Mouse (Mus musculus) fat pad, adult 2 months (tissue): ENCODE results near the gene Kcnip4.
A peak's percentile ranks its signal among the peaks of the same experiment; 100 is the strongest.

Source experiments
- DNase-seq: peaks from one replicate; pipeline ENCODE4 v3.0.0-alpha.2; 2011; ENCODE audit warnings: low read depth, low spot score; ENCODE audit errors: extremely low read depth

Gene Kcnip4

DNA sequence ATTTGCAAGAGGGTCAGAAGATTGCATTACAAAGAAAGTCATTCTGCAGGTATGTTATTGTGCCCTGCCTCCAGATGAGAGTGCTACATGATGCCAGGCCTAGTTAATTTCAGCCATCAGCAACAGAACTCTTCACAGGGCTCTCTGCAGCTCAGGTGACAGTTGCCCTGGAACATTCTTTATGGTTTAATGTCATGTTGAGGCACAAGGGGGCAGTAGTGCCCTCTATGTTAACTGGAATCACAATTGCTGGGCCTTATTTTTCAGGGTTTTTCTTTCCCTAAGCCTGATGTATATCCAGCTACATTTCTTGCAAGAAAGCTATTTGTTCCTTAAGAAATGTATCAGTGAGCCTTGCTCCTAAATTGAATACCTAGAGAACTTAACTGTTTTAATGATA lies 1094.2 kb downstream of the Kcnip4 start:
- no peak for DNase-seq

DNA sequence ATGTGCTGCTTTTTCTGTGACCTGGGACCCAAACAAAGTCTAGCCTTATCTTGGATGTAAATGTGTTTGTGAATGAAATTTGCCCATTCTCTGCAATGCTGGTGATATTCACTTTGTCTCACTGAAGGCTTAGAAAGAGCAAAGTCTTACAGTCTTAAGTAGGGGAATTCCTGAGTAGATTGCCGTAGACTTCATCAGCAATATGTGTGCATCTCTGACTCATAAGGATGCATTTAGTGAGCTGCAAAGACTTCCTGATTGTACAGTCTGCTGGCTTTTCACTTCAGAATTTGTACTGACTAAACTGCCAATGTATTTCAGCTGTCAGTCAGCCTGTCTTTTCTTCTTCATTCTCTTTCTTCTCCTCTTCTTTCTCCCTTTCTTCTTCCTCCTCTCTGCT lies 1102.8 kb downstream of the Kcnip4 start:
- DNase-seq: no peak

DNA sequence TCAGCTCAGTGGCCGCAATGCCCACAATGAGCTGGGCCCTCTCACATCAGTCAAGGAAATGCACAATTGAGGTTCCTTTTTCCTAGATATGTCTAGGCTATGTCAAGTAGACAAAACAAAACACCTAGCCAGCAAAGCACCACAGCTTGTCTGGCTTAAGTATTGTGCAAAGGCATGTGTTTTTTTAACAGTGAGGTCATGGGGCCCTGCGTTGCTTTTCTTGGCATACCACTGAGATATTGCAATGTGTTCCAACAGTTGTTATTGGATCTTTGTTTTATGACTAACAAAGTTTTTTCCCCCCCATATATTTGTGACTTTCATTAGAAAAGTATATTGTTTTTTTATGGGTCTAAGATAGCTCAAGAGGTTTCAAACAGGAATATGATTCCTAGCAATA lies 1105.0 kb downstream of the Kcnip4 start:
- DNase-seq: peak; percentile 8

DNA sequence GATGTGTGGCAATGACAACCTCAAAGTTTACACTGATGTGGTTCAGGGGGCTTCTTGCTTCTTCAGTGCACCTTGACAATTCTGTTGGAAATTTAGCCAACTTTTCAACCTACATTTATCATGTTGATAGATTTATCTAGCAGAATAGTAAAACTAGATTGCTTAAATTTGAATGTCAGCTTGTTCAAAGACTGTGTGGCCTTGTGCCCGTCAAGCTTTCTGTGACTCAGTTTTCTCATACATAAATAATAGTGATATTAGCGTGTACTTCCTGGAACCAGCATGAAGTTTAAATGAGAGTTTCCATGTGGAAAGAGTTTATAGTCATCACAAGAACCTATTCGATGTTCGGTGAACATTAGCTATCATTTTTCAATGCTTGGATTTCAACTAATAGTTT lies 1112.4 kb downstream of the Kcnip4 start:
- no peak for DNase-seq

DNA sequence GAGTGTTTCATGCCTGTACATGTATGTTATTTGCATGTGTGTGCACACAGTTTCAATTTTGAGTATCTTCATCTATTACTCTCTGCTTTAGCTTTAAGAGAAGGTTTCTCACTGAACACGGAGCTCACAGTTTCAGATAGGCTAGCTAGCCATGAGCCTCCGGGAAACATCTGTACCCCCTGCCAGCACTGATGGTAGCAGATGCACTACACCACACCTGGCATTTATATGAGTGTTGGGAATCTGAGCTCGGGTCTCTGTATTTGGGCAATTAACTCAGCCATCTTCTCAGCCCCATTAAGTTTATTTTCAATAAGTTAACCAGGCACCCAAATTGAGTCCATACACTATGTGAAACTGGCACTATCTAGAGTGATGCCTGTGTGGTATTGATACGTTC lies 1113.2 kb downstream of the Kcnip4 start:
- no peak for DNase-seq

DNA sequence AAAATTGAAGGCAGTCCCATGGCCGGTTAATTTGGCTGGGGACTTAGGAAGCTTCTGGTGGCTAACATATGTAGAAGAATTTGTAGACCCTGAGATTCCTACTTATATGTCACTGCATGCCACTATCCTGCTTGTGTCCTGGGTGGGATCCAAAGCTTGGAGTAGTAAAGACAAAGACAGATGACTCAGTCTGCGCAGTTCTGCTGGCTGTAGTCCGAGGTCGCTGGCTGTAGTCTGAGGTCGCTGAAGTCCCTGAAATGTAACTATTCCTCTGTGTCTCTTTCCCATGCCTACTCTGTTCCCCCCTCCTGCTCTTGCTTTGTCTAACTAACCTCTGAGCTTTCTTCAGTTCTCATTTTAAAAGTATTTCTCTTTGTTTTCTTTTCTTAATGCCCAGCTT lies 1114.4 kb downstream of the Kcnip4 start:
- DNase-seq: no peak

DNA sequence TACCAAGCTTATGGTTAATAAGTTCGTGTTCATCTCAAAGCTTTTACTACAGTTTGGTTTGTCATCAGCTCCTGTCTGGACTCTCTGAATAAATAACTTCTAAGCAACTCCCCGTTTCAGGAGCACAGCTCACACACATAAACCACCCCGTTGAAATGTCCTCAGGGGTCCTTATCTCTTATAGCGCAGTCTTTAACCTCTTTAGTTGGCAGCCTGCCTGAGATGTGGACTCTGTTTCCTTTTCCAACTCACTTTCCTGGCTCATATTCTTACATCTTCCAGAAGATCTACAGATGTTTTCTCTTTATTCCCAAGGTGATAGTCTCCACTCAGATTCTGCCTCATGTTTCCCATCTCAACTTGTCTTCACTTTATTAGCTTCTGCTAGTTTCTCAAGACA lies 1116.4 kb downstream of the Kcnip4 start:
- DNase-seq: no peak

DNA sequence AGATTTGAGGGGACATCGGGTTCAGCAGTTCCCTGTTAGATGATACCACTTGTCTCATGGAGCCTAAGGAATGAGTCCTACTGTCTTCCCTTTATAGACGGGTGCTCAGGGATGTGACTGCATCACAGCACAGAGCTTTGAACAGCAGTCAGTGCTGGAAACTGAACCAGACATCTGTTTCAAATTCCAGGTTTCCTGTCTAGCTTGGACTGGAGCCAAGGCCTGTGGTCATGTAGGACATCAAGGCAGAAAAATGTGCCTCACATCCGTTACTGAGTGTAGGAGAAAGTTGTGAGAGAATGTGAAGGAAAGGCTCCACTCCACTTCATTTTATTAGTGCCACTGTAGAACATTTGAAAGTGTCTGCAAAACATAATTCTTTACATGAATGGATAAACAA lies 1122.2 kb downstream of the Kcnip4 start:
- DNase-seq: no peak

DNA sequence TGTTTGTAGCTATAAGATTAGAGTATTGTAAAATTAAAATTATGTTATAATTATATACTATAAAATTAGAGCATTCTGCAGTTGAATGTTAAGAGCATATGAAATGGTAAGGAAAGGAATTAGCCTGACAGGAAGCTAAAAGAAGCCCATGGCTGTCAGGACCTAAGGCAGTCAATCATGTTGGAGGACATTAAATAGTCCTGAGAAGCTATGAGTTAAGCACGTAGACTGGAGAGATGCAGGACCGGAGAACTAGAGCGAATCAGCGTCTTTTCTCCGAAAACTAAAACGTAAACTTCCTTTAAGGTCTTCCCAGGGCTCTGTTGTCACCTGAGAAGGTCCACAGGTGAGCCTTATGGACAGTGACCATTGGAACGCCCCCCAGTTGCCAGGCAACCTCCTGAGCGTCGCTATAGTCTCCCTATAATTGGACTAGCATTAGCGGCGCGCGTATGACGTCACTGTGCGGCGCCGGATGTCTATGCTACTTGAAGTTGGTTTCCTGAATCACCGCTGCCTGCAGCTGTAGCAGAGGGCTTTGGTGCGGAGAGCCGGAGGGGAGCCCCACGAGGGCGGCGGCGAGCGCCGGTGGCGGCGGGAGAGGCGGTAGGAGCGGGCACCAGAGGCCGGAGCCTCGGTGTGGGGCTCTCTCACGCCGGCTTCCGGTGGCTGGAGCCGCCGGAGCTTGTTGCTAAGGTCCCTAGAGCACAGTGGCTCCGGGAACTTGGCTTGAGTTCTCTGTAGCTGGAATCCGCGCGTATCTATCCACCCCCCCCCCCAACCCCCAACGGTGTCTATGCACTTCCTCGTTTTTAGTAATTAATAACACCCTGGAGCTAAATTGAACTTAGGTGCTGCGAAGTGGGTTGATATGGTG lies 1152.6 kb downstream of the Kcnip4 start:
- peak; percentile 55 for DNase-seq

DNA sequence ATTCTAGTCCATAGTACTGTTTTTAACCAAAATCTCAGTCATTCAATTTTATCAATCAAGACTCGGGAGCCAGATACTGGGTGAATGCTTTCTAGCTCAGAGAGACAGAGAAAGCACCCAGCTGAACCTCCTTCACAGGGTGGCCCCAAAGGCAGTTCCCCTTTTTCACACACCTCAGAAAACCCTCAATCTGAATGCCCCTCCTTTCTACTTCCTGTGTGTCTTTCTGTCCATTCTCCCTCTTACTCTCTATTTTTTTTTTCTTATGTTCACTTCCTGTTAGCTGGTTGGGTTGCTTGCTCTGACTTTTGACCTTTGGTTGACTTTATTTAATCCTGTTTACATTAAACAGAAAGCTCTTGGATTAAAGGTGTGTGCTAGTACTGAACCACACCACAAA lies 1175.4 kb downstream of the Kcnip4 start:
- DNase-seq: no peak

DNA sequence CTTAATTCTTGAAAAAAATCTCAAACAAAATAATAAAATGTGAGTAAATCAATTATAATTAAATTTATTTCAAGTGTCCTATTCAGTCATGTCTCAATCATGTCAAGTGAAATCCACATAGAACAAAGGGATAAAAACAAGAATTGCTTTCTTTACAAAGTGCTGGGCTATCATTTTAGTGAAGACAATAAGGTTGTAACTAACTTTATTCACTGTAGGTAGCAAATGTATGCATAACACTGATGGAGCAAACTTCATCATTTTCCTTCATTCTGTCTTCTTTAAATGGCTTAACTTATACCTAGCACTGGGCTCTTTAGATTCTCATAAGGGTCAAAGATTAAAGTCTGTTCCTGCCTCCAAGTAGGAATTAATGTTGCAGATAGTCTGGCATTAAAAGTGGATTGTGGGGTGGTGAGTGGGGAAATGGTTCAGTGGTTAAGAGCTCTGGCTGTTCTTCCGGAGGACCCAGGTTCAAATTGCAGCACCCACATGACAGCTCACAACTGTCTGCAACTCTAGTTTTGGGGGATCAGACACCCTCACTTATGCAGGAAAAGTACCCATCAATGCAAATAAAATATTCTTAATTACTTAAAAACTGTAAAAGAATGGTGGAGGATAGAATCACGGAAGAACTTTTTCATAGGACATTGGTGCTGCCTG lies 1178.6 kb downstream of the Kcnip4 start:
- no peak for DNase-seq

DNA sequence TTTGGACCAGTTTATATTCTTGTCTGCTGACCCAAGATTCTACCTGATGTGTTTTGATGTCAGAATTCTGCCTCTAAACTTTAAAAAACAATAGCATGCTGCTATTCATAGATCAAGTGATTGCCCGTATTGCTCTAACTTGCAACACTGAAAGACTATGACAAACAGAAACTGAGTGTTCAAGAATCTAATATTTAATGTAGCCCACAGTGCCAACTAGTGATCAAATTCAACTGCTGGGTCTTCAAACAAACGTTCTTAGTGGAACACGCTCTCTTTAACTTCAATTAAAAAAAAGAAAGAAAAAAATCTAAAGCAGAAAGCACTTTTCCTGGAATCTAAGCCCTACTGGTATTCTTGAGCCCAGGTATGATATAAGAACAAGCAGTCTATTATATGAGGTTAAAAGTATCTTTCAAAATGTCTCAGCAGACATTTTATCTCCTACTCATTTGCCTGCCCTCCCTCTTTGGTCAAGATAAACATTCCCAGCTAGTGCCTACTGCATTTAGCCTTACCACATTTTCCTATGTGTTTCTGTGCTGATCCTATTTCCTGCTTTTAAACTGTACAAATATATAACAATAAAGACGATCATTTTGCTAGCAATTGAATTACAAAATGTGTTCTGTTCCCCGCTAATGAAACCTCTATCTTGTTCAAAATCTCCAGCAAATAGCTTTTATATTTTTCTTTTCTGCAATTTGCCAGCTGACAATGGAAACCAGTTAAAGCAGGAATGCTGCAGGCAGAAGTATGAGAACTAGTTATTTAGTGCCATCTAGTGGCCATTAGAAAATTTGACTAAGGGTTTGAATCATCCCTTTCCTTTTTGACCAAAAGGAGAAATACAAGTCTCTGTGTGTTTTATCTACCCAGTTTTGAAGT lies 1179.4 kb downstream of the Kcnip4 start:
- no peak for DNase-seq

DNA sequence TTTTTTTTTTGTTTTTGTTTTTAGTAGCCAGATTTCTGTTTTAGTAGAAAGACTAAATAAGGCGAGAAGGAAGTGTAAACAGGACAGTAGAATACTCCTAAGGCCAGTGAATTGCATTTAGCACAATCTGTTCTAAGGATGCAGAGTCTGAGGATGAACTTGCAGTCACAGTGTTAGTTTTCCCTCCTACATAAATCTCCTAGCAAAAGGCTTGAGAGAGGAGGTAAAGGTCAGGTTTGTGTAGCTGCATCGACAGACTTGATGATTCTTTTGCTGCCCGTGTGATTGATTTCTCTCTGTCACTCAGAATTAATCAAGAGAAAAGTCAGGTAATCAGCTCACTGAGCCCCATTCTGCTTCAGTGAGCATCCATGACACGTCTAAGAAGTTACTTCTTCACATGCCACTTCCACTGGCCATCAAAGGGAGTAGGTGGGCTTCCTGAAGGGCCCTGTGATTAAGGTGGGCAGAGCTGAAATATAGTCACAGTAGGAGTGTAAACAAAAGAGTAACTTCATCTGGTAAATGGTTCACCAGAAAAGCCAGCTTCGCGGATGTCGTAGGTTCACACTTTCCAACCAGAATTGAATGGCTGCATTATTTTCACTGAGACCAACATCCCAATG lies 1183.8 kb downstream of the Kcnip4 start:
- DNase-seq: no peak
